16 mouse cellular contexts compared by ENCODE assay signal in the genomic region with DNA sequence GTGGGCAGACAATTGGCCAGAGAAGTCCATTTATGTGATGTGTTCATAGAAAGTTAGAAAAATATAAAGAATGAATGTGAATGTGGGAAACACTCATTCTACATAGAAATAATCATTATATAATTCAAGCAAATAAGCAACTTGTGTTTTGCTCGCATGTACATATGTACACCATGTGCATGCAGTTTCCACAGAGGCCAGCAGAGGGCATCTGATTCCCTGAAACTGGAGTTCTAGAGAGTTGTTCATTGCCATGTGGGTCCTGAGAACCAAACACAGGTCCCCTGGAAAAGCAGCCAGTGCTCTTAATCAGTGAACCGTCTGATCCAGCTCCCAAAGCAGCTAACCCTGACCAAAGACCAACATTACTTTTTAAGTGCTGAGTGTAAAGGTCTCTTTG. TPM values are rescaled to one million over a fixed set of nuclear protein-coding genes. Genes with fewer than 3 reads are reported as not detected.
DNase-seq lines count a peak whose midpoint lies in the region; ATAC-seq and TF ChIP-seq lines count a peak whose summit lies in the region.
"Had no signal": no experiment of that assay in that cellular context is flagged by ENCODE, and none has a peak within 500 bp of the region (broad histone marks: within the 10 kb centered on the region; RNA-seq: fewer than 3 reads in every experiment).

No protein-coding gene starts in this region.

- H3K27me3 ChIP-seq in liver, embryonic 14.5 days (ENCODE audit: control insufficient read depth, insufficient read depth, low read length): no peaks in the 10 kb centered on the region
- no peaks in the 10 kb centered on the region for H3K27me3 ChIP-seq in liver, embryonic 12.5 days (replicated peaks)
- H3K27me3 ChIP-seq in liver, postnatal 0 days (ENCODE audit: insufficient read depth, low read length): no peaks in the 10 kb centered on the region
- H3K27me3 ChIP-seq: embryonic facial prominence, embryonic 12.5 days; forebrain, embryonic 12.5 days; lung, embryonic 15.5 days; midbrain, embryonic 13.5 days had no signal

- peak; percentile 35; the same call in 1 of the 2 replicates for TF ChIP-seq CTCF in gastrocnemius, adult 2 months (IDR thresholded peaks at IDR 0.05)
- peak; percentile 30; the same call in 1 of the 2 replicates for TF ChIP-seq CTCF in liver, embryonic 14.5 days (IDR thresholded peaks at IDR 0.05; ENCODE audit: low read depth)
- peak; percentile 44 for TF ChIP-seq CTCF in liver, postnatal 0 days (IDR thresholded peaks at IDR 0.05; ENCODE audit: low read depth)

- H3K4me3 ChIP-seq in gastrocnemius, adult 2 months: no peak overlapping the region
- no peak overlapping the region for H3K4me3 ChIP-seq in liver, embryonic 14.5 days (ENCODE audit: insufficient read depth in 1 of 2, low read depth in 2 of 2, low read length in 2 of 2)
- H3K4me3 ChIP-seq in liver, embryonic 12.5 days: no peak overlapping the region
- no peak overlapping the region for H3K4me3 ChIP-seq in liver, postnatal 0 days (ENCODE audit: low read depth, low read length)
- H3K4me3 ChIP-seq: embryonic facial prominence, embryonic 12.5 days; forebrain, embryonic 12.5 days; hindbrain, embryonic 10.5 days; lung, embryonic 15.5 days; midbrain, embryonic 13.5 days had no signal

- H3K4me2 ChIP-seq in liver, embryonic 14.5 days (ENCODE audit: low read depth): no peak overlapping the region
- H3K4me2 ChIP-seq in liver, embryonic 12.5 days: no peak overlapping the region
- no peak overlapping the region for H3K4me2 ChIP-seq in liver, postnatal 0 days (ENCODE audit: low read depth, low read length)
- H3K4me2 ChIP-seq: embryonic facial prominence, embryonic 12.5 days; forebrain, embryonic 12.5 days; heart, embryonic 11.5 days; lung, embryonic 15.5 days; midbrain, embryonic 13.5 days had no signal

- no peak for ATAC-seq in liver, embryonic 14.5 days (ENCODE audit: insufficient read depth)
- ATAC-seq in liver, embryonic 12.5 days: no peak
- ATAC-seq in liver, postnatal 0 days: no peak
- ATAC-seq: midbrain, embryonic 13.5 days had no signal

- intact Hi-C loops in gastrocnemius, adult 2 months (cut with DNase I): no loop called here
- intact Hi-C loops in left cerebral cortex, postnatal 25 days (cut with DNase I): no loop called here

- H3K27ac ChIP-seq in gastrocnemius, adult 2 months: no peak overlapping the region
- H3K27ac ChIP-seq in liver, embryonic 14.5 days: no peak overlapping the region
- H3K27ac ChIP-seq in liver, embryonic 12.5 days: no peak overlapping the region
- no peak overlapping the region for H3K27ac ChIP-seq in liver, postnatal 0 days (ENCODE audit: low read depth)
- H3K27ac ChIP-seq: embryonic facial prominence, embryonic 12.5 days; forebrain, embryonic 12.5 days; hindbrain, embryonic 10.5 days; lung, embryonic 15.5 days; midbrain, embryonic 13.5 days had no signal

- H3K9me3 ChIP-seq in liver, embryonic 14.5 days (ENCODE audit: control insufficient read depth, low read length): no peaks in the 10 kb centered on the region
- H3K9me3 ChIP-seq in liver, embryonic 12.5 days (replicated peaks): peaks cover 6% of the 10 kb centered on the region; the same call in 1 of the 2 replicates
- no peaks in the 10 kb centered on the region; the same call in 1 of the 2 replicates for H3K9me3 ChIP-seq in liver, postnatal 0 days (ENCODE audit: low read length)
- H3K9me3 ChIP-seq: embryonic facial prominence, embryonic 12.5 days; forebrain, embryonic 12.5 days; lung, embryonic 15.5 days had no signal

- no peaks in the 10 kb centered on the region for H3K36me3 ChIP-seq in liver, embryonic 14.5 days (replicated peaks; ENCODE audit: control insufficient read depth, insufficient read depth, low read depth)
- H3K36me3 ChIP-seq in liver, embryonic 12.5 days: no peaks in the 10 kb centered on the region
- H3K36me3 ChIP-seq in liver, postnatal 0 days (replicated peaks; ENCODE audit: insufficient read depth, low read length): no peaks in the 10 kb centered on the region
- H3K36me3 ChIP-seq: embryonic facial prominence, embryonic 12.5 days; forebrain, embryonic 12.5 days; hindbrain, embryonic 10.5 days; midbrain, embryonic 13.5 days had no signal

- no peak for DNase-seq in gastrocnemius, adult 2 months
- no peak for DNase-seq in gastrocnemius, adult 18-20 months (ENCODE audit: low spot score)
- DNase-seq in liver, embryonic 14.5 days (ENCODE audit: low read depth in 3 of 3, low spot score in 3 of 3): no peak
- peak; percentile 46 for DNase-seq in ES-CJ7 (ENCODE audit: low read depth, low spot score)
- DNase-seq in liver, postnatal 0 days: no peak
- no peak for DNase-seq in embryo, embryonic 9.5 days (ENCODE audit: extremely low spot score)
- no peak for DNase-seq in left cerebral cortex, postnatal 25 days (ENCODE audit: low spot score in 2 of 2)
- DNase-seq: kidney, adult 18-20 months; right cerebral cortex, postnatal 4 days had no signal

- 68% methylated on average over 2 of the region's 2 CpGs for WGBS in liver, embryonic 14.5 days (ENCODE audit: insufficient replicate concordance)
- WGBS in liver, embryonic 12.5 days (ENCODE audit: insufficient replicate concordance): 79% methylated on average over 2 of the region's 2 CpGs
- WGBS in liver, postnatal 0 days (ENCODE audit: insufficient replicate concordance): 82% methylated on average over 2 of the region's 2 CpGs

- TF ChIP-seq EP300 in liver, embryonic 14.5 days (IDR thresholded peaks at IDR 0.05; ENCODE audit: low read depth): no peak
- no peak for TF ChIP-seq EP300 in liver, postnatal 0 days (IDR thresholded peaks at IDR 0.05; ENCODE audit: low read depth)

- H3K9ac ChIP-seq in liver, embryonic 14.5 days (replicated peaks): no peak overlapping the region
- H3K9ac ChIP-seq in liver, embryonic 12.5 days: no peak overlapping the region
- no peak overlapping the region for H3K9ac ChIP-seq in liver, postnatal 0 days (replicated peaks)
- H3K9ac ChIP-seq: embryonic facial prominence, embryonic 12.5 days; forebrain, embryonic 12.5 days; lung, embryonic 15.5 days; midbrain, embryonic 13.5 days had no signal

- H3K4me1 ChIP-seq in liver, embryonic 14.5 days (replicated peaks; ENCODE audit: control insufficient read depth in 2 of 2, insufficient read depth in 2 of 2, low read length in 1 of 2): no peaks in the 10 kb centered on the region
- H3K4me1 ChIP-seq in liver, embryonic 12.5 days: no peaks in the 10 kb centered on the region
- no peaks in the 10 kb centered on the region for H3K4me1 ChIP-seq in liver, postnatal 0 days (ENCODE audit: insufficient read depth)
- H3K4me1 ChIP-seq: forebrain, embryonic 12.5 days; hindbrain, embryonic 10.5 days; midbrain, embryonic 13.5 days had no signal

RNA-seq across cellular contexts. Expression of a gene that starts 60.0 kb away (rescaled TPM):
- 1 to 10 TPM; 5.1 to 7.5 TPM for total RNA-seq in gastrocnemius, adult 2 months (2021)
- 1 to 10 TPM; 5.7 to 6.3 TPM for total RNA-seq in gastrocnemius, adult 18-20 months (2021)
- polyA plus RNA-seq in liver, embryonic 14.5 days (2012; rRNA removed): 0.25 and 0.29 TPM in 2 replicates
- 0.29 and 0.34 TPM in 2 replicates for polyA plus RNA-seq in liver, embryonic 14.5 days (2014; fragmentation: Nextera tagmentation; extraction: Ambion mirVana)
- 0.69 and 0.72 TPM in 2 replicates for polyA plus RNA-seq in liver, embryonic 12.5 days (2016; fragmentation: Nextera tagmentation; extraction: Ambion mirVana)
- polyA plus RNA-seq in liver, postnatal 0 days (2015; fragmentation: Nextera tagmentation; extraction: Ambion mirVana): 0.11 and 0.12 TPM in 2 replicates
- 1 to 10 TPM in 1 of 2 experiments, under 1 TPM in 1; 0.96 to 1.0 TPM for total RNA-seq in left cerebral cortex, postnatal 25 days (2021)
